Mouse (Mus musculus): Measurements from ENCODE around the gene Ksr2. TPM values are rescaled to one million over a fixed set of nuclear protein-coding genes. Genes with fewer than 3 reads are reported as not detected.
A peak's percentile ranks its signal among the peaks of the same experiment; 100 is the strongest.

Gene Ksr2
- polyA plus RNA-seq, 1 experiment from 2014 or later, result 0.16 TPM

- ATAC-seq (ENCODE audit: low FRiP score, low TSS enrichment), result no peak
- no peak overlapping the region for H3K4me2 ChIP-seq (replicated peaks; ENCODE audit: low read depth)
- no peak overlapping the region for H3K4me3 ChIP-seq (ENCODE audit: low read depth, low read length)
- H3K27me3 ChIP-seq (ENCODE audit: control insufficient read depth, insufficient read depth, low read length), result no peaks in the 10 kb centered on the region
- DNase-seq (ENCODE audit: low spot score), result no peak
- no peak overlapping the region for H3K9ac ChIP-seq (ENCODE audit: low read length)
- no peaks in the 10 kb centered on the region for H3K36me3 ChIP-seq (ENCODE audit: control insufficient read depth, insufficient read depth, low read length)
- no peak for TF ChIP-seq EP300 (optimal IDR thresholded peaks at IDR 0.05)
- no peak for TF ChIP-seq CTCF (IDR thresholded peaks at IDR 0.05; ENCODE audit: low read depth)
- no peaks in the 10 kb centered on the region for H3K9me3 ChIP-seq (ENCODE audit: control insufficient read depth, low read length)
- H3K27ac ChIP-seq (replicated peaks), result no peak overlapping the region
- H3K4me1 ChIP-seq (replicated peaks; ENCODE audit: control insufficient read depth, insufficient read depth), result no peaks in the 10 kb centered on the region
- 84% methylated on average over 9 of the region's 9 CpGs for WGBS
Observed at GRCm38 (mm10) chr5:117717120-117717519, 303.3 kb downstream of the Ksr2 start.

GRCm38 (mm10) chr5:117723316-117723715 lies 309.5 kb downstream of the Ksr2 start:
- no peak overlapping the region for H3K27ac ChIP-seq (replicated peaks)

GRCm38 (mm10) chr5:117726548-117726947 lies 312.7 kb downstream of the Ksr2 start:
- no peak overlapping the region for H3K9ac ChIP-seq (ENCODE audit: low read length)
- TF ChIP-seq CTCF (IDR thresholded peaks at IDR 0.05; ENCODE audit: low read depth) (no peak), EP300 (optimal IDR thresholded peaks at IDR 0.05) (no peak)
- no peak overlapping the region for H3K4me3 ChIP-seq (ENCODE audit: low read depth, low read length)
- H3K36me3 ChIP-seq (ENCODE audit: control insufficient read depth, insufficient read depth, low read length), result no peaks in the 10 kb centered on the region
- no peaks in the 10 kb centered on the region for H3K4me1 ChIP-seq (replicated peaks; ENCODE audit: control insufficient read depth, insufficient read depth)
- ATAC-seq (ENCODE audit: low FRiP score, low TSS enrichment) (peak; percentile 35; the same call in 1 of the 2 replicates), DNase-seq (ENCODE audit: low spot score) (no peak)
- 30% methylated on average over 6 of the region's 6 CpGs for WGBS
- no peaks in the 10 kb centered on the region for H3K9me3 ChIP-seq (ENCODE audit: control insufficient read depth, low read length)
- H3K27ac ChIP-seq (replicated peaks), result no peak overlapping the region
- no peaks in the 10 kb centered on the region for H3K27me3 ChIP-seq (ENCODE audit: control insufficient read depth, insufficient read depth, low read length)
- no peak overlapping the region for H3K4me2 ChIP-seq (replicated peaks; ENCODE audit: low read depth)

More at GRCm38 (mm10) chr5:117723316-117723715, 309.5 kb downstream of the Ksr2 start:
- Histone ChIP-seq H3K36me3 (ENCODE audit: control insufficient read depth, insufficient read depth, low read length) (no peaks in the 10 kb centered on the region), H3K4me2 (replicated peaks; ENCODE audit: low read depth) (no peak overlapping the region), H3K9me3 (ENCODE audit: control insufficient read depth, low read length) (no peaks in the 10 kb centered on the region), H3K4me1 (replicated peaks; ENCODE audit: control insufficient read depth, insufficient read depth) (no peaks in the 10 kb centered on the region), H3K27me3 (ENCODE audit: control insufficient read depth, insufficient read depth, low read length) (no peaks in the 10 kb centered on the region), H3K4me3 (ENCODE audit: low read depth, low read length) (no peak overlapping the region), H3K9ac (ENCODE audit: low read length) (no peak overlapping the region)
- ATAC-seq (ENCODE audit: low FRiP score, low TSS enrichment), result no peak
- DNase-seq (ENCODE audit: low spot score), result no peak
- WGBS, result 70% methylated on average over 4 of the region's 4 CpGs
- TF ChIP-seq CTCF (IDR thresholded peaks at IDR 0.05; ENCODE audit: low read depth) (no peak), EP300 (optimal IDR thresholded peaks at IDR 0.05) (no peak)

GRCm38 (mm10) chr5:117727138-117727537 lies 313.3 kb downstream of the Ksr2 start:
- H3K36me3 ChIP-seq (ENCODE audit: control insufficient read depth, insufficient read depth, low read length), result no peaks in the 10 kb centered on the region
- TF ChIP-seq CTCF (IDR thresholded peaks at IDR 0.05; ENCODE audit: low read depth) (no peak), EP300 (optimal IDR thresholded peaks at IDR 0.05) (no peak)
- DNase-seq (ENCODE audit: low spot score), result peak; percentile 19
- H3K27ac ChIP-seq (replicated peaks), result no peak overlapping the region
- H3K4me2 ChIP-seq (replicated peaks; ENCODE audit: low read depth), result no peak overlapping the region
- H3K9me3 ChIP-seq (ENCODE audit: control insufficient read depth, low read length), result no peaks in the 10 kb centered on the region
- no peak overlapping the region for H3K4me3 ChIP-seq (ENCODE audit: low read depth, low read length)
- no peaks in the 10 kb centered on the region for H3K4me1 ChIP-seq (replicated peaks; ENCODE audit: control insufficient read depth, insufficient read depth)
- H3K9ac ChIP-seq (ENCODE audit: low read length), result no peak overlapping the region
- H3K27me3 ChIP-seq (ENCODE audit: control insufficient read depth, insufficient read depth, low read length), result no peaks in the 10 kb centered on the region
- no peak for ATAC-seq (ENCODE audit: low FRiP score, low TSS enrichment)
- WGBS, result 34% methylated on average over 7 of the region's 7 CpGs

- Histone ChIP-seq H3K9ac (ENCODE audit: low read length) (no peak overlapping the region), H3K9me3 (ENCODE audit: control insufficient read depth, low read length) (no peaks in the 10 kb centered on the region), H3K27me3 (ENCODE audit: control insufficient read depth, insufficient read depth, low read length) (peaks cover 3% of the 10 kb centered on the region; the same call in 1 of the 2 replicates), H3K36me3 (ENCODE audit: control insufficient read depth, insufficient read depth, low read length) (no peaks in the 10 kb centered on the region), H3K4me2 (replicated peaks; ENCODE audit: low read depth) (no peak overlapping the region), H3K4me1 (replicated peaks; ENCODE audit: control insufficient read depth, insufficient read depth) (no peaks in the 10 kb centered on the region), H3K27ac (replicated peaks) (no peak overlapping the region), H3K4me3 (ENCODE audit: low read depth, low read length) (no peak overlapping the region)
- WGBS, result 73% methylated on average over 6 of the region's 6 CpGs
- TF ChIP-seq CTCF (IDR thresholded peaks at IDR 0.05; ENCODE audit: low read depth) (no peak), EP300 (optimal IDR thresholded peaks at IDR 0.05) (no peak)
- ATAC-seq (ENCODE audit: low FRiP score, low TSS enrichment) (no peak), DNase-seq (ENCODE audit: low spot score) (no peak)
Observed at GRCm38 (mm10) chr5:117731311-117731710, 317.5 kb downstream of the Ksr2 start.

- no peak for ATAC-seq (ENCODE audit: low FRiP score, low TSS enrichment)
- Histone ChIP-seq H3K27me3 (ENCODE audit: control insufficient read depth, insufficient read depth, low read length) (no peaks in the 10 kb centered on the region), H3K27ac (replicated peaks) (no peak overlapping the region), H3K4me1 (replicated peaks; ENCODE audit: control insufficient read depth, insufficient read depth) (no peaks in the 10 kb centered on the region), H3K36me3 (ENCODE audit: control insufficient read depth, insufficient read depth, low read length) (no peaks in the 10 kb centered on the region), H3K9me3 (ENCODE audit: control insufficient read depth, low read length) (no peaks in the 10 kb centered on the region), H3K4me3 (ENCODE audit: low read depth, low read length) (no peak overlapping the region), H3K9ac (ENCODE audit: low read length) (no peak overlapping the region), H3K4me2 (replicated peaks; ENCODE audit: low read depth) (no peak overlapping the region)
- no peak for TF ChIP-seq CTCF (IDR thresholded peaks at IDR 0.05; ENCODE audit: low read depth)
- TF ChIP-seq EP300 (optimal IDR thresholded peaks at IDR 0.05), result no peak
- 68% methylated on average over 11 of the region's 11 CpGs for WGBS
- DNase-seq (ENCODE audit: low spot score), result no peak
Observed at GRCm38 (mm10) chr5:117744654-117745178, 330.9 kb downstream of the Ksr2 start.
